Mouse (Mus musculus): ENCODE data around the gene Irf8.

- TF ChIP-seq CTCF (IDR thresholded peaks at IDR 0.05; ENCODE audit: low read depth, low read length): no peak
- TF ChIP-seq POLR2AphosphoS5 (IDR thresholded peaks at IDR 0.05; ENCODE audit: insufficient replicate concordance, low read depth, low read length): no peak
- TF ChIP-seq TAL1 (conservative IDR thresholded peaks at IDR 0.05; ENCODE audit: low read depth, low read length): no peak
- no peak for TF ChIP-seq GATA1 (IDR thresholded peaks at IDR 0.05; ENCODE audit: borderline replicate concordance, low read length)
These were observed 41.6 kb downstream of the Irf8 start for GRCm38 (mm10) chr8:120777732-120778131.
